Mouse (Mus musculus) cortical plate, adult 2 months (tissue): ENCODE measurements around the gene Btnl10. TPM values are rescaled to one million over a fixed set of nuclear protein-coding genes. Genes with fewer than 3 reads are reported as not detected.

Experiments used
- H3K27ac ChIP-seq: fragments of 200-500 bp; 2 replicates; pipeline ENCODE4 v1.5.1; 2012; ENCODE audit warnings: low read length, control low read depth, inconsistent platforms; ENCODE audit not compliant: insufficient read depth
- H3K4me1 ChIP-seq: fragments of 200-500 bp; 2 replicates; pipeline ENCODE4 v1.6.1; 2011; ENCODE audit warnings: low read length; ENCODE audit not compliant: control insufficient read depth, insufficient read depth
- H3K4me3 ChIP-seq: fragments of 200-500 bp; 2 replicates; pipeline ENCODE4 v1.5.1; 2011; ENCODE audit warnings: mild to moderate bottlenecking, low read length, control low read depth; ENCODE audit not compliant: insufficient read depth
- CTCF ChIP-seq: fragments of 200-500 bp; IDR thresholded peaks from 2 replicates; pipeline ENCODE4 v1.5.1; 2011; ENCODE audit warnings: mild to moderate bottlenecking, control low read depth, low read length; ENCODE audit not compliant: insufficient read depth; ENCODE audit errors: extremely low read depth
- POLR2A ChIP-seq: fragments of 200-500 bp; IDR thresholded peaks from 2 replicates; pipeline ENCODE4 v1.6.1; 2011; ENCODE audit warnings: mild to moderate bottlenecking, low read length, control low read depth; ENCODE audit not compliant: insufficient read depth; ENCODE audit errors: extremely low read depth
- polyA plus RNA-seq: library from polyadenylated mRNA; depleted of rRNA; stranded (reverse); fragments of >200 nt; gene quantifications from 2 replicates; pipeline ENCODE4 v1.2.3, GENCODE M21; 2012

The Btnl10 gene
- polyA plus RNA-seq, 1 experiment, result not detected

- peak overlapping the region; percentile 95 for H3K27ac ChIP-seq
- TF ChIP-seq POLR2A (no peak), CTCF (no peak)
- peak overlapping the region; percentile 76 for H3K4me3 ChIP-seq
- H3K4me1 ChIP-seq, result peaks cover 4% of the 10 kb centered on the region; the same call in 1 of the 2 replicates
Measured at GRCm38 (mm10) chr11:58955143-58955867, 37.6 kb downstream of the Btnl10 start.

DNA sequence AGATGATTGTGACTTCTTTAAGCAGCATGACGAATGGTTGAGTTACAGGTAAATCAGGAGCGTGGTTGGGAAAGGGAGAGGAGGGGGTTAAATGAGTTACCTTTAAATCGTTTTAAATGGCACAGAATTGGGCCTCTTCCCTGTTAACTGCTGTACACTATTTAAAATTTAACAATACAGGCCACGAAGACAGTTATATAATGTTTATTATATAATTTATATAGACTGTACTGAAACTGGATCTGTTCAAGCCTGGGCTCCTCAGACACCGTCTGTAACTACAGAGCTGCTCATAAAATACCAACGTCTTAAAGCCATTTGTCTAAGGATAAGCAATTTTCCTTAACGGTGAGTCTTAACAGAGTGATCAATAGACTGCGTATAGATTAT lies 38.2 kb downstream of the Btnl10 start:
- H3K4me1 ChIP-seq, result peaks cover 4% of the 10 kb centered on the region; the same call in 1 of the 2 replicates
- TF ChIP-seq CTCF (no peak), POLR2A (no peak)

GRCm38 (mm10) chr11:58957226-58957914 lies 39.7 kb downstream of the Btnl10 start:
- H3K4me3 ChIP-seq, result peak overlapping the region; percentile 76
- peaks cover 4% of the 10 kb centered on the region; the same call in 1 of the 2 replicates for H3K4me1 ChIP-seq
- H3K27ac ChIP-seq, result 0 out of 2 replicates have a peak overlapping the region, but pooled peaks have one; percentile 20
- TF ChIP-seq CTCF, result no peak
- no peak for TF ChIP-seq POLR2A

More for the DNA sequence above, 38.2 kb downstream of the Btnl10 start:
- Histone ChIP-seq H3K27ac (no peak overlapping the region), H3K4me3 (peak overlapping the region; percentile 76)

GRCm38 (mm10) chr11:58958536-58958935 lies 40.8 kb downstream of the Btnl10 start:
- Histone ChIP-seq H3K4me3 (no peak overlapping the region; the same call in 1 of the 2 replicates), H3K27ac (no peak overlapping the region), H3K4me1 (peaks cover 4% of the 10 kb centered on the region; the same call in 1 of the 2 replicates)
- no peak for TF ChIP-seq POLR2A
- TF ChIP-seq CTCF, result no peak

DNA sequence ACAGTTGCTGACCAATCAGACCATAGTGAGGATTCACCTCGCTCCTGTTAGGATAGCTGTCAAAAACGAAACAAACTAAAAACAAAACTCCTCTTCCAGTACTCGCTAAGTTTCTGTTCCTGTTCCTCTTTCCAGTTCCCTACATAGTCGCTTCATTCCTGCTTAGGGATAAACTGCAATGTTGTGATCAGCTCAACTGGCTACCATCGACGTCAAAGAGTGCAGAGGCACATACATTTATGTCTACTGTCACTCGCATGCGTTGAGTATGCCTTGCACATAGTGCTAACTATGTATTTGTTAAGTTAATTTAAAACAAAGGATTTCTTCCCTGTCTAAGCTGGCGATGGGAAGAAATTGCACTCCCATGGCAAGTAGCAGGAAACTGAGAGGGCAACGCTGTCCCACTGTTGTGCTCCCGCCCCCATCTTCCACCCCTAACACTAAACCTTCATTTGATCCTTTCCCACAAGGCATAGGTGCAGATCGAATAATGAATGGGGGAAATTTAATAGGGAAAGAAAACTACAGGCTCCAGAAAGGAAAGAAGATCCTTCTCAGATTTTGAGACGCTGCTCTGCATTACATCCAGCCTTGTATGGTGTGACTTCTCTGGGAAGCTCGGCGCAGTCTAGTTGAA lies 41.6 kb downstream of the Btnl10 start:
- H3K27ac ChIP-seq, result no peak overlapping the region
- TF ChIP-seq CTCF, result no peak
- no peak for TF ChIP-seq POLR2A
- H3K4me1 ChIP-seq, result peaks cover 4% of the 10 kb centered on the region; the same call in 1 of the 2 replicates
- peak overlapping the region; percentile 43; the same call in 1 of the 2 replicates for H3K4me3 ChIP-seq

- Histone ChIP-seq H3K4me1 (peaks cover 4% of the 10 kb centered on the region; the same call in 1 of the 2 replicates), H3K27ac (no peak overlapping the region), H3K4me3 (peak overlapping the region; percentile 43)
- TF ChIP-seq POLR2A (peak; percentile 43), CTCF (peak; percentile 11; the same call in 1 of the 2 replicates)
Measured at GRCm38 (mm10) chr11:58959921-58960465, 42.3 kb downstream of the Btnl10 start.

DNA sequence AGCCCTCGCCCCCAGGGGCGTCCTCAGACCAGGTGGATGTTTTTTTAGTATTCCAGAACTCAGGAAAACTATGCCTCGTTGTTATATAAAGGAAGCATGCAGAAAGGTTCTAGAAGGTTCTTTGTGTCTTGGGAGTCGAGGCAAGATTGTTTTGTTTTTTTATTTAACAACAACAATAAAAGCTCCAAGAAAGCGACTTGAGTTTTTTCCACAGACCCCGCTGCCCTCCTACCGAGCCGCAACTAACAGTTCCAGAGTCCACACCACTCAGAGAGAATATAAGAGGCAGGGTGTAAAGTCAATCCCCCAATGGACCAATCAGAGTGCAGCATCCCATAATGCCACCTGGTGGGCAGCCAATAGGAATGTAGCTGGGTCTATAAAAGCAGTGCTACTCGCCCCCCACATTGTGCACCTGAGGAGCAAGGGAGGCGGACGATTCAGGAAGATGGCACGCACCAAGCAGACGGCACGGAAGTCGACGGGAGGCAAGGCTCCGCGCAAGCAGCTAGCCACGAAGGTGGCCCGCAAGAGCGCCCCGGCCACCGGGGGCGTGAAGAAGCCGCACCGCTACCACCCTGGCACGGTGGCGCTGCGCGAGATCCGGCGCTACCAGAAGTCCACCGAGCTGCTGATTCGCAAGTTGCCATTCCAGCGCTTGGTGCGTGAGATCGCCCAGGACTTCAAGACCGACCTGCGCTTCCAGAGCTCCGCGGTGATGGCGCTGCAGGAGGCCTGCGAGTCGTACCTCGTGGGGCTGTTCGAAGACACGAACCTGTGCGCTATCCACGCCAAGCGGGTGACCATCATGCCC lies 43.9 kb downstream of the Btnl10 start:
- TF ChIP-seq CTCF (no peak), POLR2A (no peak; the same call in 1 of the 2 replicates)
- Histone ChIP-seq H3K4me3 (no peak overlapping the region), H3K27ac (no peak overlapping the region), H3K4me1 (peaks cover 4% of the 10 kb centered on the region; the same call in 1 of the 2 replicates)

GRCm38 (mm10) chr11:58963543-58963942 lies 45.8 kb downstream of the Btnl10 start:
- no peak overlapping the region for H3K27ac ChIP-seq
- TF ChIP-seq POLR2A (no peak), CTCF (no peak)
- H3K4me1 ChIP-seq, result peaks cover 4% of the 10 kb centered on the region; the same call in 1 of the 2 replicates
- H3K4me3 ChIP-seq, result no peak overlapping the region
